8 mouse cellular contexts compared by ENCODE assay signal in genomic region chr14:33319541-33320521, GRCm38 (mm10).
A peak's percentile ranks its signal among the peaks of the same experiment; 100 is the strongest.
DNase-seq lines count a peak whose midpoint lies in the region; ATAC-seq and TF ChIP-seq lines count a peak whose summit lies in the region.

No protein-coding gene starts in this region.

- no peak for TF ChIP-seq POLR2A in cerebellum, adult 2 months (IDR thresholded peaks at IDR 0.05; ENCODE audit: borderline replicate concordance, insufficient read depth, low read length)

- WGBS in cerebellum, adult 2 months, result under 1% methylated on average over 106 of the region's 106 CpGs
- under 1% methylated on average over 105 of the region's 106 CpGs for WGBS in hindbrain, embryonic 10.5 days
- under 1% methylated on average over 100 of the region's 106 CpGs for WGBS in lung, postnatal 0 days

- H3K27me3 ChIP-seq in cerebellum, adult 2 months (ENCODE audit: control insufficient read depth, insufficient read depth, low read length), result peaks cover 3% of the 10 kb centered on the region; the same call in 1 of the 2 replicates
- H3K27me3 ChIP-seq in hindbrain, embryonic 10.5 days (ENCODE audit: insufficient read depth, poor library complexity, severe bottlenecking), result peaks cover 66% of the 10 kb centered on the region
- H3K27me3 ChIP-seq in lung, postnatal 0 days (replicated peaks; ENCODE audit: insufficient read depth, low read length), result 0 out of 2 replicates have a peak, but pooled peaks cover 2% of the 10 kb centered on the region

- peak; percentile 28 for DNase-seq in MEL-GATA-1-ER (ENCODE audit: extremely low read depth, low read depth)
- DNase-seq in cerebellum, adult 2 months, result peak; percentile 33 to 52
- DNase-seq in hindbrain, embryonic 10.5 days (ENCODE audit: low spot score), result peak; percentile 85
- peak; percentile 33 for DNase-seq in layer of hippocampus, adult 9-10 months (ENCODE audit: low spot score)
- peak; percentile 75 for DNase-seq in lung, postnatal 0 days (ENCODE audit: low spot score)
- peak; percentile 78 for DNase-seq in ovary, postnatal 36 days (ENCODE audit: low spot score)
- peak; percentile 72 for DNase-seq in thymus, postnatal 14 days

- no peaks in the 10 kb centered on the region for H3K9me3 ChIP-seq in hindbrain, embryonic 10.5 days
- no peaks in the 10 kb centered on the region for H3K9me3 ChIP-seq in lung, postnatal 0 days (ENCODE audit: low read length)

- TF ChIP-seq CTCF in cerebellum, adult 2 months (IDR thresholded peaks at IDR 0.05; ENCODE audit: borderline replicate concordance, insufficient read depth, low read depth, low read length), result peak; percentile 46
- peak; percentile 82 for TF ChIP-seq CTCF in lung, postnatal 0 days (IDR thresholded peaks at IDR 0.05)

- ATAC-seq in frontal cortex, adult (ENCODE audit: low TSS enrichment), result peak; percentile 45
- ATAC-seq in lung, postnatal 0 days, result peak; percentile 77

- H3K4me2 ChIP-seq in lung, postnatal 0 days (replicated peaks; ENCODE audit: low read depth, low read length), result peak overlapping the region; percentile 100

- no peak overlapping the region for H3K9ac ChIP-seq in lung, postnatal 0 days (replicated peaks; ENCODE audit: low read depth)

- H3K27ac ChIP-seq in cerebellum, adult 2 months (ENCODE audit: insufficient read depth, low read length), result no peak overlapping the region
- H3K27ac ChIP-seq in hindbrain, embryonic 10.5 days, result peak overlapping the region; percentile 79
- no peak overlapping the region for H3K27ac ChIP-seq in lung, postnatal 0 days (ENCODE audit: low read length)

- H3K36me3 ChIP-seq in hindbrain, embryonic 10.5 days, result no peaks in the 10 kb centered on the region
- no peaks in the 10 kb centered on the region for H3K36me3 ChIP-seq in lung, postnatal 0 days (ENCODE audit: insufficient read depth, low read length)

- no peaks in the 10 kb centered on the region for H3K4me1 ChIP-seq in cerebellum, adult 2 months (ENCODE audit: control insufficient read depth, insufficient read depth, low read length)
- H3K4me1 ChIP-seq in hindbrain, embryonic 10.5 days (replicated peaks), result peaks cover 38% of the 10 kb centered on the region
- H3K4me1 ChIP-seq in lung, postnatal 0 days (ENCODE audit: insufficient read depth, low read depth, low read length), result peaks cover 10% of the 10 kb centered on the region

- H3K4me3 ChIP-seq in cerebellum, adult 2 months (replicated peaks; ENCODE audit: insufficient read depth, low read depth, low read length), result peak overlapping the region; percentile 23
- peak overlapping the region; percentile 72 for H3K4me3 ChIP-seq in hindbrain, embryonic 10.5 days
- H3K4me3 ChIP-seq in lung, postnatal 0 days (ENCODE audit: low read depth, low read length), result peak overlapping the region; percentile 54

- TF ChIP-seq EP300 in lung, postnatal 0 days (IDR thresholded peaks at IDR 0.05), result no peak

Comparison
In these comparisons a context has a peak if more than half of its experiments do, and no peak if none do; other contexts are left out.
1. DNase-seq: peak in every context shown above with its lines; median percentile 85 in hindbrain, embryonic 10.5 days; 78 in ovary, postnatal 36 days; 75 in lung, postnatal 0 days; 72 in thymus, postnatal 14 days; 42 in cerebellum, adult 2 months; 33 in layer of hippocampus, adult 9-10 months; 28 in MEL-GATA-1-ER.